Mouse (Mus musculus) lung, postnatal 0 days (tissue): ENCODE data around the gene Gal3st4. TPM values are rescaled to one million over a fixed set of nuclear protein-coding genes. Genes with fewer than 3 reads are reported as not detected.
A peak's percentile ranks its signal among the peaks of the same experiment; 100 is the strongest.

ENCODE experiments used
- ATAC-seq: fragments of 200-750 bp; cut with Nextera tagmentation; 2 replicates; pipeline ENCODE4 v1.8.0; 2017; ENCODE audit warnings: moderate library complexity
- DNase-seq: peaks from one replicate; pipeline ENCODE4 v3.0.0-alpha.2; 2016; ENCODE audit warnings: low spot score
- H3K27ac ChIP-seq: fragments of 300-500 bp; sonication (generic); 2 replicates; pipeline ENCODE4 v1.5.1; 2014; ENCODE audit warnings: antibody characterized with exemption, mild to moderate bottlenecking, low read length, mixed read lengths
- H3K27me3 ChIP-seq: fragments of 300-500 bp; sonication (generic); replicated peaks from 2 replicates; pipeline ENCODE4 v1.6.1; 2014; ENCODE audit warnings: low read length, mixed read lengths; ENCODE audit not compliant: insufficient read depth
- H3K36me3 ChIP-seq: fragments of 300-500 bp; sonication (generic); 2 replicates; pipeline ENCODE4 v1.6.1; 2014; ENCODE audit warnings: low read length, mixed read lengths; ENCODE audit not compliant: insufficient read depth
- H3K4me1 ChIP-seq: fragments of 300-500 bp; sonication (generic); 2 replicates; pipeline ENCODE4 v1.6.1; 2014; ENCODE audit warnings: antibody characterized with exemption, low read depth, low read length, mixed read lengths; ENCODE audit not compliant: insufficient read depth
- H3K4me2 ChIP-seq: fragments of 300-500 bp; sonication (generic); replicated peaks from 2 replicates; pipeline ENCODE4 v1.6.1; 2014; ENCODE audit warnings: low read depth, mild to moderate bottlenecking, low read length, moderate library complexity, mixed read lengths
- H3K4me3 ChIP-seq: fragments of 300-500 bp; sonication (generic); 2 replicates; pipeline ENCODE4 v1.5.1; 2014; ENCODE audit warnings: low read depth, low read length
- H3K9ac ChIP-seq: fragments of 300-500 bp; sonication (generic); replicated peaks from 2 replicates; pipeline ENCODE4 v1.6.1; 2014; ENCODE audit warnings: low read depth, mild to moderate bottlenecking
- H3K9me3 ChIP-seq: fragments of 300-500 bp; sonication (generic); 2 replicates; pipeline ENCODE4 v1.6.1; 2016; ENCODE audit warnings: low read length, mixed read lengths
- CTCF ChIP-seq: IDR thresholded peaks from 2 replicates; pipeline ENCODE4 v1.5.1; 2016; ENCODE audit warnings: antibody characterized with exemption, mild to moderate bottlenecking
- EP300 ChIP-seq: IDR thresholded peaks from 2 replicates; pipeline ENCODE4 v1.6.1; 2016; ENCODE audit warnings: antibody characterized with exemption, mild to moderate bottlenecking, control low read depth
- WGBS: fragments of 180-500 bp; shearing (Covaris S2); extraction: QIAGEN DNeasy Blood & Tissue Kit; methylation state at CpG from one replicate; pipeline ENCODE4 v1.1.7; 2014; 5-methylcytosine and 5-hydroxymethylcytosine counted together
- polyA plus RNA-seq: library from polyadenylated mRNA; unstranded; fragments of >200 nt; fragmentation: Nextera tagmentation; extraction: Ambion mirVana; gene quantifications from 2 replicates; pipeline ENCODE4 v1.2.1, GENCODE M21; 2015

The Gal3st4 gene
- polyA plus RNA-seq, 1 experiment from 2014 or later: 0.84 TPM

DNA sequence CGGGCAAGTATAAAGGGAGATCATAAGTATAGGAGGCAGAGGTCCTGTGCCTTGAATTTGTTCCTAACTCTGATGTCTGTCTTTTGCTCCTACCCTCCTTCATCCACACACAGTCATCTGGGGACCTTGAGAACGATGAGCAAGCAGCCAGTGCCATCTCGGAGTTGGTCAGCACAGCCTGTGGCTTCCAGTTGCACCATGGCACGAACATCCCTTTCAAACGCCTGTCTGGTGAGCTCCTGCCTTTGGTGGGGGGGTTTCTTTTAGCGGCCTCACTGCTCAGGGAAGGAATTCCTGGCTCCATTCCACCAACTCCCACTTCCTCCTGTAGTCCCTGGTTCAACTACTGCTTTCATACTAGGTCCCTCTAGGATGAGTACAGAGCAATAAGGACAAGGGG, 14.1 kb downstream of the Gal3st4 start:
- DNase-seq (no peak), ATAC-seq (no peak)
- H3K27me3 ChIP-seq: no peaks in the 10 kb centered on the region
- no peak overlapping the region for H3K27ac ChIP-seq
- H3K4me3 ChIP-seq: no peak overlapping the region
- peaks cover 12% of the 10 kb centered on the region; the same call in 1 of the 2 replicates for H3K4me1 ChIP-seq
- H3K4me2 ChIP-seq: no peak overlapping the region
- no peaks in the 10 kb centered on the region for H3K9me3 ChIP-seq
- 0 out of 2 replicates have a peak, but pooled peaks cover 6% of the 10 kb centered on the region for H3K36me3 ChIP-seq
- H3K9ac ChIP-seq: no peak overlapping the region
- WGBS: 81% methylated on average over 6 of the region's 6 CpGs
- TF ChIP-seq EP300 (no peak), CTCF (no peak)

DNA sequence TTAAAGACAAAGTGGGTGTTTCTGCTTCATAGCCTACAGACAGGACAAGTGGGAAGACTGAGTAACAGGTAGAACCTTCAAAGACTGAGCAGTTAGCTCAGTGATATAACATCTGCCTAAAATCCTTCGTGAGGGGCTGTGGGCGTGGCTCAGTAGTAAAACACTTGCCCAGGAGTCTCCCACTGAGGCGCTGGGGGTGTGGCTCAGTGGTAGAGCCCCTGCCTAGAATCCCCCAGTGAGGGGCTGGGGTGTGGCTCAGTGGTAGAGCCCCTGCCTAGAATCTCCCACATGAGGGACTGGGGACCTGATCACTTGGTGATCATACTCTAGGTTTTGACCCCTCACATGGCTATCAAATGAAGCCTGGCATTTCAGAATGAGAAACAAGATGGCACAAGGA, 14.6 kb downstream of the Gal3st4 start:
- Histone ChIP-seq H3K4me2 (no peak overlapping the region), H3K9ac (no peak overlapping the region), H3K9me3 (no peaks in the 10 kb centered on the region), H3K27ac (no peak overlapping the region), H3K36me3 (0 out of 2 replicates have a peak, but pooled peaks cover 6% of the 10 kb centered on the region), H3K4me1 (peaks cover 10% of the 10 kb centered on the region; the same call in 1 of the 2 replicates), H3K27me3 (no peaks in the 10 kb centered on the region), H3K4me3 (no peak overlapping the region)
- 82% methylated on average over 3 of the region's 3 CpGs for WGBS
- ATAC-seq (no peak), DNase-seq (no peak)
- TF ChIP-seq CTCF (no peak), EP300 (no peak)

DNA sequence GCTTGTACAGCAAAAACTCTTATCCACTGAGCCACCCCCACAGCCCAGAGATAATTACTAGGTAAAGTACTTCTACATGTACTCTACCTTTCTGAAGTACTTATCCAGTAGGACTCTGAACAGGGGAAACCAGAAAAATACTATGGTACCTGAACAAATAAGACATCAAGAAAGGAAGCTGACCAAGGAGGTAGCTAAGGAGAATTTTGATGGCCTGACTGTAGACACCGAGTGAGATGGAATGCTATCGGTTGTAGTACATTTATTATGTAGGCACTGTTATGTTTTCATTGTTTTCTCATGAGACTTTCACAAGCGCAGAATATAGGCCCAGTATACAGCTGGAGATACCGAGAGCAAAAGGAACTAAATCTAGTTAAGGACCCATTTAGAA, 15.1 kb downstream of the Gal3st4 start:
- WGBS: 83% methylated on average over 4 of the region's 4 CpGs
- no peak for DNase-seq
- no peak overlapping the region for H3K4me3 ChIP-seq
- H3K27ac ChIP-seq: no peak overlapping the region
- no peak overlapping the region for H3K4me2 ChIP-seq
- no peak overlapping the region for H3K9ac ChIP-seq
- TF ChIP-seq EP300 (no peak), CTCF (no peak)
- H3K4me1 ChIP-seq: peaks cover 7% of the 10 kb centered on the region; the same call in 1 of the 2 replicates
- no peak for ATAC-seq
- no peaks in the 10 kb centered on the region for H3K9me3 ChIP-seq
- no peaks in the 10 kb centered on the region for H3K27me3 ChIP-seq
- 0 out of 2 replicates have a peak, but pooled peaks cover 6% of the 10 kb centered on the region for H3K36me3 ChIP-seq

DNA sequence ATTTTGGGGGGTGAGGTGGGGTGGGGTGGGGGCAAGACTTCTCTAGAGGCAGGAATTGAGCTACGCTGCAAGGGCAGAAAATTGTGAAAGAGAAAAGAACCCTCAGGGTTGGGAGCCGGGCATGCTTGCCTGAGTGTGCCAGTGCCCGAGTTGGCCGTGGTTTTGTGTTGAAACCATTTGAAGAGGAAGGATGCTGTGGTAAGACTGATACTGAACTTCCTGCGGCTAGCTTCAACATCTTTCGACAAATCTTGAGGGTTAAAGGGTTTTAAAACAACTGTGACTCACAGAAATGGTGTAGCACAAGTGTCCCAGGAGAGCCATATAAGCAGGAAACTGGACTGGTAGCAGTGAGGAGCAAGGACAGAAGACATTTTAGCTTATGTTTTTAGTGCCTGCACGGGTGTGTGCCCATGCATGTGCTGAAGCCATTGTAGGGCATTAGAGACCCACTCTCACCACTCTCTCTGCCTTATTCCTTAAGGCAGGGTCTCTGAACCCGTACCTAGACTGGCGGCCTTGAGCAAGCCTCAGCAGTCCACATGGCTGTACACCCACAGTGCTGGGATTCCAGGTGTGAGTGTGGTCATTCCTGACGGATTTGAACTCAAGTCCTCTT, 15.6 kb downstream of the Gal3st4 start:
- Histone ChIP-seq H3K4me1 (peaks cover 7% of the 10 kb centered on the region; the same call in 1 of the 2 replicates), H3K4me2 (no peak overlapping the region), H3K27ac (no peak overlapping the region), H3K9me3 (no peaks in the 10 kb centered on the region), H3K4me3 (no peak overlapping the region), H3K27me3 (no peaks in the 10 kb centered on the region), H3K36me3 (0 out of 2 replicates have a peak, but pooled peaks cover 6% of the 10 kb centered on the region), H3K9ac (no peak overlapping the region)
- ATAC-seq: no peak
- WGBS: 78% methylated on average over 10 of the region's 10 CpGs
- DNase-seq: peak; percentile 48
- TF ChIP-seq EP300 (no peak), CTCF (no peak)

GRCm38 (mm10) chr5:138256094-138256467, 16.6 kb downstream of the Gal3st4 start:
- H3K4me1 ChIP-seq: peaks cover 7% of the 10 kb centered on the region; the same call in 1 of the 2 replicates

GRCm38 (mm10) chr5:138255353-138256093, 17.1 kb downstream of the Gal3st4 start, which contains the start of gene Lamtor4:
Lamtor4 (plus strand) TSS chr5:138255482.
- Histone ChIP-seq H3K36me3 (0 out of 2 replicates have a peak, but pooled peaks cover 4% of the 10 kb centered on the region), H3K9me3 (no peaks in the 10 kb centered on the region), H3K27me3 (no peaks in the 10 kb centered on the region), H3K4me3 (peak within 1 kb of the TSS; percentile 75), H3K9ac (peak within 1 kb of the TSS; percentile 58), H3K27ac (peak within 1 kb of the TSS; percentile 73), H3K4me2 (peak within 1 kb of the TSS; percentile 89), H3K4me1 (peaks cover 7% of the 10 kb centered on the region; the same call in 1 of the 2 replicates)
- DNase-seq: peak; percentile 98
- under 1% methylated on average over 38 of the region's 38 CpGs for WGBS
- TF ChIP-seq EP300 (no peak), CTCF (peak; percentile 42)
- ATAC-seq: peak; percentile 99

More at GRCm38 (mm10) chr5:138256094-138256467, 16.6 kb downstream of the Gal3st4 start:
- peak overlapping the region; percentile 73 for H3K27ac ChIP-seq
- H3K9ac ChIP-seq: peak overlapping the region; percentile 58
- H3K36me3 ChIP-seq: 0 out of 2 replicates have a peak, but pooled peaks cover 6% of the 10 kb centered on the region
- H3K4me2 ChIP-seq: peak overlapping the region; percentile 89
- ATAC-seq (no peak), DNase-seq (no peak)
- WGBS: 17% methylated on average over 7 of the region's 7 CpGs
- no peaks in the 10 kb centered on the region for H3K9me3 ChIP-seq
- peak overlapping the region; percentile 75 for H3K4me3 ChIP-seq
- H3K27me3 ChIP-seq: no peaks in the 10 kb centered on the region
- TF ChIP-seq EP300 (no peak), CTCF (no peak)
